Mouse (Mus musculus): ENCODE measurements around the gene Sac3d1. TPM values are rescaled to one million over a fixed set of nuclear protein-coding genes. Genes with fewer than 3 reads are reported as not detected.

Sac3d1 gene
- polyA plus RNA-seq, 1 experiment from 2014 or later: 49.6 TPM

DNA sequence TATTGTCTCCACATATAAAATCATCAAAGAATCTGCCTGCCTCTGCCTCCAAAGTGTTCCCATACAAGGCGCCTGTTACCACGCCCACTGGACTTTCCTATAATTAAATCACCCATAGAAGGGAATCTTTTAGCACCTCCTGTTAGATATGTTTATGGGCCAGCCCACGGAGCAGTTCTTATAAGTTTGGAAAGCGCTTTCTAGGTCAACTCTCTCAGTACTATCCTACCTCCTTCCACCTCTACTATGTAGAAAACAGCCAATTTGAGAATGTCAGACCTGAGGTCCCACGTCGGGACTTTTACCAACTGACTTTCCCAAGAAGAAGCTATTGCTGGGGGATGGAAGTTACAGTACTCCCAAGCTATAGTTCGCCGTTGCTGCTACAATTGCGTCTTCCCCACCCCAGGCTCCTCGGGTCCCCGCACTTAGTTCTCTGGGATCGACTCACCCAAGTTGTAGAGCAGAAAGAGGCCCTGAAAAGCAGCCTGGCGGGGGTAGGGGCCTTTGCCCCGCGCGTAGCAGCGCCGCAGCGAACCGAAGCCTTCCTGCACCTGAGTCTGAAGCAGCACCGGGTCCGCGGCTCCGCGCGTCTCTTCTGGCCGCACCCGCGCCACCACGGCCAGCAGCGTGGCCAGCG lies 984 bp downstream of the Sac3d1 start:
- H3K36me3 ChIP-seq: peaks cover 44% of the 10 kb centered on the region
- no peaks in the 10 kb centered on the region for H3K9me3 ChIP-seq
- ATAC-seq (ENCODE audit: insufficient number of reproducible peaks, insufficient read depth, low FRiP score, low TSS enrichment, low read depth): no peak
- peak overlapping the region; percentile 94 for H3K4me3 ChIP-seq
- no peaks in the 10 kb centered on the region for H3K27me3 ChIP-seq
- peak overlapping the region; percentile 91 for H3K9ac ChIP-seq
- H3K4me2 ChIP-seq: peak overlapping the region; percentile 89
- peak overlapping the region; percentile 96 for H3K27ac ChIP-seq
- WGBS: 5% methylated on average over 32 of the region's 32 CpGs
- peaks cover 19% of the 10 kb centered on the region for H3K4me1 ChIP-seq

DNA sequence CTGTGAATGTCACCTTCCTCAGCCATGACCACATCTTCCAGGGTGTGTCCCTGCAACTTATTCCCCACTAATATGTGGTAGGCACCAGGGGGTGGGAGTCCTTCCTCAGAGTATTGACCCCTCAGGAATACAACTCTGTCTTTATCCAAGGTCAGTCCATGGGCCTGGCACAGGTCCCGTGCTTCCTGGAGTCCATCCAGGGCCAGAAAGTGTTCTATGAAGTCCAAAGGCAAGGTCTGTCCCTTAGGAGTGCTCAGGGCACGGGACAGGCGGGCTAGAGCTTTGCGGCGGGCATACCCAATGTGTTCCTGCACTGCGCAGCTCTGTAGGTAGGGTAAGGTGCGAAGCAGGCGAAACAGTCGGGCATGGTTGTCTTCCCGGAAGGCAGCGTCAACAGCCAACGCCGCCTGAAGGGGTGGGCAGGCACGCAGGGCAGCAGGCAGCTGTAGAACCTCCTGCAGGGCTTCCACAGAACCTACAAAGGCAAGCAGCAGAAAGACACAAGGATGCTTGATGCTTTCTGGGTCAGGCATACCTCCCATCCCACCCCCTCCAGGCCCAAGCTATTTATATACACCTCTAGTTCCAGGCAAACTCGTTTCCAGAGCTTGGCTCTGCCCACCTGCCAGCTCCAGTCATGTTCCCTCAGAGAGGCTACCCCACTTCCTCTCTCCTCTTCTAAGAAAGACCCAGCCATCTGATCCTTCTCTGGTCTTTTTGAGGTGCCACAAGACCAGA lies 2.2 kb downstream of the Sac3d1 start:
- no peak for ATAC-seq (ENCODE audit: insufficient number of reproducible peaks, insufficient read depth, low FRiP score, low TSS enrichment, low read depth)
- H3K36me3 ChIP-seq: peaks cover 41% of the 10 kb centered on the region
- peaks cover 19% of the 10 kb centered on the region for H3K4me1 ChIP-seq
- peak overlapping the region; percentile 91; the same call in 1 of the 2 replicates for H3K9ac ChIP-seq
- H3K4me3 ChIP-seq: 0 out of 2 replicates have a peak overlapping the region, but pooled peaks have one; percentile 94
- peak overlapping the region; percentile 89 for H3K4me2 ChIP-seq
- 88% methylated on average over 15 of the region's 15 CpGs for WGBS
- H3K27ac ChIP-seq: no peak overlapping the region
- no peaks in the 10 kb centered on the region for H3K9me3 ChIP-seq
- no peaks in the 10 kb centered on the region for H3K27me3 ChIP-seq

- Histone ChIP-seq H3K9ac (no peak overlapping the region), H3K4me2 (no peak overlapping the region), H3K9me3 (no peaks in the 10 kb centered on the region), H3K4me1 (peaks cover 14% of the 10 kb centered on the region), H3K27me3 (no peaks in the 10 kb centered on the region), H3K36me3 (peaks cover 37% of the 10 kb centered on the region), H3K4me3 (no peak overlapping the region), H3K27ac (no peak overlapping the region)
- no peak for ATAC-seq (ENCODE audit: insufficient number of reproducible peaks, insufficient read depth, low FRiP score, low TSS enrichment, low read depth)
- 78% methylated on average over 6 of the region's 6 CpGs for WGBS
Observed at GRCm38 (mm10) chr19:6113116-6113515, 5.3 kb downstream of the Sac3d1 start.

DNA sequence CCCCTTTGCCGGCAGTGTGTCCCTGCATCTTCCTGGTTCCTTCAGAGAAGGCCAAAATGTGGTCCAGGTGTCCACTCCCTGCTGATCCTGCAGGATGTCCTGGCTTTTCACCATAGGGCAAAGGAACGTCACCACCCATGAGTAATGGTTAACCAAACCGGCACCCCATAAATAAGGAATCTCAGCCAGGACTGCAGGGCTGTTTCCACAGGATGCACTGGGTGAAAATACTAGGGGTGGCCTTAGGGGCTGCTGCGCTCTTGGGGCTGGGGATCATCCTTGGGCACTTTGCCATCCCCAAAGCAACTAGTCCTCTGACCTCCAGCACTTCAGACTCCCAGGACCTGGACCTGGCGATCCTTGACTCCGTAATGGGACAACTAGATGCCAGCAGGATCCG lies 12.9 kb downstream of the Sac3d1 start, which contains the start of gene Naaladl1:
TSS of gene Naaladl1 (plus strand) at position 197 of the 400 bp plus-strand sequence.
- Histone ChIP-seq H3K27me3 (no peaks in the 10 kb centered on the region), H3K9ac (no peak within 1 kb of the TSS), H3K4me2 (no peak within 1 kb of the TSS), H3K4me1 (peaks cover 7% of the 10 kb centered on the region; the same call in 1 of the 2 replicates), H3K4me3 (no peak within 1 kb of the TSS), H3K9me3 (no peaks in the 10 kb centered on the region), H3K27ac (no peak within 1 kb of the TSS), H3K36me3 (no peaks in the 10 kb centered on the region)
- ATAC-seq (ENCODE audit: insufficient number of reproducible peaks, insufficient read depth, low FRiP score, low TSS enrichment, low read depth): no peak
- WGBS: 81% methylated on average over 7 of the region's 7 CpGs

DNA sequence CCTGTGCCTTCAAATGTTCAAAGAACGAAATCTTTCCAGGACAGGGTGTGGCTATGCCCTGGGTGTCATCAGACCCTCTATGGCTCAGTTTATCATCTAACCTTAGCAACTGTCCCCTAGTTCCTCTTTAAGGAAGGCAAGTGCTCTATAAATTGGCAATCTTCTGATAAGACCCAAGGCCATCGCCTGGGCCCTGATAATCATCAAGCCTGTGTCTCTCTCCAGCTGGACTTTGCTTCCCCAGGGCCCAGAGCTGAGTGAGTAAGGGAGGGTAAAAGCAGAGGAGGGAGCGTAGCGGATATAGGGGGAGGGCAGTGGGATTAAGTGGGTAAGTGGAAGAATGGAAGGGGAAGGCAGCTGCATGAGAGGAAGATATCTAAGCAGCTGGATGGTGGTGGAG lies 14.0 kb downstream of the Sac3d1 start:
- H3K4me1 ChIP-seq: peaks cover 7% of the 10 kb centered on the region; the same call in 1 of the 2 replicates
- H3K27me3 ChIP-seq: no peaks in the 10 kb centered on the region
- no peaks in the 10 kb centered on the region for H3K9me3 ChIP-seq
- H3K4me3 ChIP-seq: no peak overlapping the region
- H3K27ac ChIP-seq: no peak overlapping the region
- WGBS: 81% methylated on average over 4 of the region's 4 CpGs
- no peak for ATAC-seq (ENCODE audit: insufficient number of reproducible peaks, insufficient read depth, low FRiP score, low TSS enrichment, low read depth)
- H3K9ac ChIP-seq: no peak overlapping the region
- H3K4me2 ChIP-seq: no peak overlapping the region
- 0 out of 2 replicates have a peak, but pooled peaks cover 1% of the 10 kb centered on the region for H3K36me3 ChIP-seq

GRCm38 (mm10) chr19:6102169-6102853 lies 16.1 kb downstream of the Sac3d1 start:
- no peak overlapping the region for H3K9ac ChIP-seq
- H3K4me3 ChIP-seq: no peak overlapping the region
- 78% methylated on average over 6 of the region's 6 CpGs for WGBS
- no peaks in the 10 kb centered on the region for H3K27me3 ChIP-seq
- H3K36me3 ChIP-seq: peaks cover 13% of the 10 kb centered on the region; the same call in 1 of the 2 replicates
- H3K9me3 ChIP-seq: no peaks in the 10 kb centered on the region
- peaks cover 7% of the 10 kb centered on the region; the same call in 1 of the 2 replicates for H3K4me1 ChIP-seq
- H3K27ac ChIP-seq: no peak overlapping the region
- no peak overlapping the region for H3K4me2 ChIP-seq
- ATAC-seq (ENCODE audit: insufficient number of reproducible peaks, insufficient read depth, low FRiP score, low TSS enrichment, low read depth): peak; percentile 68; the same call in 1 of the 2 replicates

- ATAC-seq (ENCODE audit: insufficient number of reproducible peaks, insufficient read depth, low FRiP score, low TSS enrichment, low read depth): no peak
- Histone ChIP-seq H3K9me3 (no peaks in the 10 kb centered on the region), H3K27me3 (no peaks in the 10 kb centered on the region), H3K36me3 (peaks cover 19% of the 10 kb centered on the region; the same call in 1 of the 2 replicates), H3K4me2 (no peak overlapping the region), H3K4me3 (no peak overlapping the region), H3K4me1 (peaks cover 7% of the 10 kb centered on the region; the same call in 1 of the 2 replicates), H3K27ac (no peak overlapping the region), H3K9ac (no peak overlapping the region)
- WGBS: 16% methylated on average over 6 of the region's 6 CpGs
Observed at GRCm38 (mm10) chr19:6101186-6101585, 17.3 kb downstream of the Sac3d1 start.

GRCm38 (mm10) chr19:6097847-6098246 lies 20.6 kb downstream of the Sac3d1 start:
- Histone ChIP-seq H3K4me1 (peaks cover 7% of the 10 kb centered on the region; the same call in 1 of the 2 replicates), H3K27ac (no peak overlapping the region), H3K4me3 (no peak overlapping the region), H3K4me2 (no peak overlapping the region), H3K9me3 (no peaks in the 10 kb centered on the region), H3K9ac (no peak overlapping the region), H3K27me3 (no peaks in the 10 kb centered on the region), H3K36me3 (peaks cover 48% of the 10 kb centered on the region)
- 82% methylated on average over 3 of the region's 3 CpGs for WGBS
- no peak for ATAC-seq (ENCODE audit: insufficient number of reproducible peaks, insufficient read depth, low FRiP score, low TSS enrichment, low read depth)

DNA sequence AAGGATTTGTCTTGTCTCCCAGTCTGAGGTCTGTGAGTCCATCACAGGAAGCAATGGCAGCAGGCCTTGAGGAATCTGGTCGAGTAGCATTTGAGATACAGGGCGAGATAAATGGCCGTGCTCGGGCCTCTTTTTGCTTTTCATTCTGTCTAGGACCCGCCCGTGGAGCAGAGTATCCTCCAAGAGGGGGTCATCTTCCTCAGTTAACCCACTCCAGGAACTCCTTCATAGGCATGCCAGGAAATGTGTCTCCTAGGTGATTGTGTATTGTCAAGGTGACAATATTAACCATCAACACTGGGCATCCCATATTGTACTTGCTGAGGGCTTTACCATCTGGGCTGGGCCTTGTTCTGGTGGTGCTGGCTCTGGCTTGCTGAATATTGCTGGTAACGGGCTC lies 24.3 kb downstream of the Sac3d1 start, which contains the start of gene AC131692.1:
TSS of gene AC131692.1 (plus strand) at position 301 of the 400 bp plus-strand sequence.
- H3K9ac ChIP-seq: 0 out of 2 replicates have a peak within 1 kb of the TSS, but pooled peaks have one; percentile 11
- no peak within 1 kb of the TSS for H3K4me2 ChIP-seq
- ATAC-seq (ENCODE audit: insufficient number of reproducible peaks, insufficient read depth, low FRiP score, low TSS enrichment, low read depth): no peak
- no peaks in the 10 kb centered on the region for H3K27me3 ChIP-seq
- 92% methylated on average over 7 of the region's 7 CpGs for whole genome bisulfite sequencing
- H3K36me3 ChIP-seq: peaks cover 79% of the 10 kb centered on the region
- no peaks in the 10 kb centered on the region for H3K9me3 ChIP-seq
- no peak within 1 kb of the TSS for H3K27ac ChIP-seq
- no peaks in the 10 kb centered on the region for H3K4me1 ChIP-seq
- H3K4me3 ChIP-seq: no peak within 1 kb of the TSS

DNA sequence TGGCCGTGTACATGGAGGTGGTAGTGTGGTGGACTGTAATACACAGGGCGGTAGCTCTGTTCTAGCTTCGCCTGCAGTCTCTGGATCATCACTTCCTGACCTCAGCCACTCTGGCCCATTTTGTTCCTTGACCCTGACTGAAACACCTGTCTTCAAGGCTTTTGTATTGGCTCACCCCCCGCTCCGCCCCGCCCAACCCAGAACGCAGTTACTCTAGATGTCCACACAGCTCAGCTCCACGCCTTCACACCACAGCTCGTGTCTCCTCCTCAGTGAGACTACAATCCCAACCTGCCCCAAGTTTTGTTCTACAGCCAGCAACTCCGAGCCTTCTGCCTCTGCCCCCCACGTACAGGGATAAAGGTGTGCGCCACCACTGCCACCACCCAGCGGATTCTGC lies 29.6 kb downstream of the Sac3d1 start:
- H3K4me2 ChIP-seq: no peak overlapping the region
- H3K4me3 ChIP-seq: no peak overlapping the region
- no peaks in the 10 kb centered on the region for H3K27me3 ChIP-seq
- WGBS: 93% methylated on average over 13 of the region's 13 CpGs
- no peak overlapping the region for H3K9ac ChIP-seq
- H3K4me1 ChIP-seq: peaks cover 16% of the 10 kb centered on the region
- peaks cover 62% of the 10 kb centered on the region for H3K36me3 ChIP-seq
- no peak for ATAC-seq (ENCODE audit: insufficient number of reproducible peaks, insufficient read depth, low FRiP score, low TSS enrichment, low read depth)
- no peak overlapping the region for H3K27ac ChIP-seq
- no peaks in the 10 kb centered on the region for H3K9me3 ChIP-seq

DNA sequence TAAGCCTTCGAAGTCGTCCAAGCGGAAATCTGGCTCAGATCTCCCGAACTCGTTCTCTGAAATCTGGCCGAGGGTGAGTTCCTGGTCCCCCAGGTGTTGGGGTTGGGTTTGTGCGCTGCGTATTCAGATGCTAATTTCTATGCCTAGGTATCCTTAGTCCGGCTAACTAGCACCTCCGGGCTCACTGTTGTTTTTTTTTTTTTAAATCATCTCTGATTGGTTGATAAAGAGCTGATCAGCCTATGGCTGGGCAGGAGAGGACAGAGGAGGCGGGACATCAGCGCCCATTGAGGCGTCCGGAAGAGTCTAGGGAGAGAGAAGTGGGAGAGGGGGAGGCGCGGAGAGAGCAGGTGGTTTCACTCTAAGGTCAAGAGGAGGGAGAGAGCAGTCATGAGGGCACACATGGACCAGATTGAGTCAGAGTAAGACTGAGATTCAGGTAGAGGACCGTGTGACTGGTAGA lies 33.0 kb downstream of the Sac3d1 start:
- peak; percentile 48; the same call in 1 of the 2 replicates for ATAC-seq (ENCODE audit: insufficient number of reproducible peaks, insufficient read depth, low FRiP score, low TSS enrichment, low read depth)
- Histone ChIP-seq H3K4me2 (peak overlapping the region; percentile 93), H3K9ac (peak overlapping the region; percentile 79), H3K4me1 (peaks cover 23% of the 10 kb centered on the region), H3K4me3 (peak overlapping the region; percentile 76), H3K36me3 (peaks cover 55% of the 10 kb centered on the region), H3K9me3 (no peaks in the 10 kb centered on the region), H3K27me3 (no peaks in the 10 kb centered on the region), H3K27ac (peak overlapping the region; percentile 58)
- WGBS: under 1% methylated on average over 17 of the region's 17 CpGs
